Mouse (Mus musculus) gastrocnemius, adult 2 months (tissue): ENCODE data around the gene Aup1. TPM values are rescaled to one million over a fixed set of nuclear protein-coding genes. Genes with fewer than 3 reads are reported as not detected.

Experiments
- DNase-seq: peaks from one replicate; pipeline ENCODE4 v3.0.0; 2022
- H3K27ac ChIP-seq: fragments of 200-600 bp; 2 replicates; pipeline ENCODE4 v1.8.1; 2022; ENCODE audit warnings: mild to moderate bottlenecking
- H3K4me3 ChIP-seq: fragments of 200-600 bp; 2 replicates; pipeline ENCODE4 v1.8.1; 2022; ENCODE audit warnings: mild to moderate bottlenecking, moderate library complexity
- CTCF ChIP-seq: fragments of 200-600 bp; IDR thresholded peaks from 2 replicates; pipeline ENCODE4 v1.8.1; 2022; ENCODE audit warnings: antibody characterized with exemption, mild to moderate bottlenecking, moderate library complexity
- intact Hi-C: fragments of 180-260 bp; cut with DNase I; formaldehyde crosslinking; loops from one replicate; pipeline ENCODE4 v1.15.1; 2025
- total RNA-seq, 2 experiments: library from RNA; stranded (reverse); gene quantifications; 2 replicates each; pipeline ENCODE4 v1.2.3; 2021

The Aup1 gene
- total RNA-seq, 2 experiments from 2014 or later: 94.5 to 101 TPM

GRCm38 (mm10) chr6:83058725-83059124 is 4.4 kb downstream of the Aup1 start:
- Histone ChIP-seq H3K4me3 (no peak overlapping the region), H3K27ac (no peak overlapping the region)
- intact Hi-C loops: loop anchor here (5.0 kb wide), 1 partner anchor 104 kb away; no protein-coding TSS in a partner anchor
- no peak for TF ChIP-seq CTCF
- no peak for DNase-seq

- intact Hi-C loops: no loop called here
- no peak overlapping the region for H3K27ac ChIP-seq
- H3K4me3 ChIP-seq: no peak overlapping the region
- TF ChIP-seq CTCF: no peak
- DNase-seq: no peak
Observed at GRCm38 (mm10) chr6:83065995-83066394, 11.7 kb downstream of the Aup1 start.

- no peak overlapping the region for H3K4me3 ChIP-seq
- no peak overlapping the region for H3K27ac ChIP-seq
- no peak for DNase-seq
- intact Hi-C loops: no loop called here
- no peak for TF ChIP-seq CTCF
Observed at GRCm38 (mm10) chr6:83066441-83066840, 12.1 kb downstream of the Aup1 start.

- DNase-seq: no peak
- intact Hi-C loops: no loop called here
- Histone ChIP-seq H3K4me3 (peak overlapping the region; percentile 58; the same call in 1 of the 2 replicates), H3K27ac (no peak overlapping the region)
- TF ChIP-seq CTCF: no peak
Observed at GRCm38 (mm10) chr6:83068221-83068620, 13.9 kb downstream of the Aup1 start.

GRCm38 (mm10) chr6:83068706-83069487 is 14.6 kb downstream of the Aup1 start:
- Histone ChIP-seq H3K4me3 (peak overlapping the region; percentile 58), H3K27ac (no peak overlapping the region)
- no peak for DNase-seq
- intact Hi-C loops: no loop called here
- no peak for TF ChIP-seq CTCF

GRCm38 (mm10) chr6:83069488-83070246 is 15.3 kb downstream of the Aup1 start:
- intact Hi-C loops: no loop called here
- DNase-seq: no peak
- peak overlapping the region; percentile 47 for H3K4me3 ChIP-seq
- TF ChIP-seq CTCF: no peak
- no peak overlapping the region for H3K27ac ChIP-seq

- no peak for DNase-seq
- peak within 1 kb of the TSS; percentile 58 for H3K4me3 ChIP-seq
- no peak within 1 kb of the TSS for H3K27ac ChIP-seq
- TF ChIP-seq CTCF: no peak
- intact Hi-C loops: no loop called here
Observed at GRCm38 (mm10) chr6:83070247-83070310, 15.8 kb downstream of the Aup1 start, which contains the start of gene Tlx2. Gene Tlx2, minus strand, starts transcription at chr6:83070293.

- peak overlapping the region; percentile 47 for H3K4me3 ChIP-seq
- intact Hi-C loops: no loop called here
- H3K27ac ChIP-seq: no peak overlapping the region
- no peak for DNase-seq
- no peak for TF ChIP-seq CTCF
Observed at GRCm38 (mm10) chr6:83070311-83071219, 16.2 kb downstream of the Aup1 start.

- Histone ChIP-seq H3K4me3 (no peak overlapping the region), H3K27ac (no peak overlapping the region)
- no peak for TF ChIP-seq CTCF
- no peak for DNase-seq
- intact Hi-C loops: no loop called here
Observed at GRCm38 (mm10) chr6:83071220-83071619, 16.9 kb downstream of the Aup1 start.

GRCm38 (mm10) chr6:83074979-83075378 is 20.7 kb downstream of the Aup1 start:
- Histone ChIP-seq H3K27ac (no peak overlapping the region), H3K4me3 (no peak overlapping the region)
- peak; percentile 17; the same call in 1 of the 2 replicates for TF ChIP-seq CTCF
- DNase-seq: no peak
- intact Hi-C loops: no loop called here

- TF ChIP-seq CTCF: no peak
- intact Hi-C loops: loop anchor here (1.0 to 2.0 kb wide), 2 partner anchors 23 to 80 kb away; partner anchors contain the start of genes Aup1 and Htra2
- no peak for DNase-seq
- Histone ChIP-seq H3K4me3 (peak within 1 kb of the TSS; percentile 88), H3K27ac (peak within 1 kb of the TSS; percentile 99)
Observed at GRCm38 (mm10) chr6:83077630-83078323, 23.5 kb downstream of the Aup1 start, which contains the start of gene Pcgf1. Gene Pcgf1, plus strand, starts transcription at chr6:83077869.

- intact Hi-C loops: loop anchor here (1.0 kb wide), 1 partner anchor 81 kb away; no protein-coding TSS in a partner anchor
- TF ChIP-seq CTCF: peak; percentile 72
Observed at GRCm38 (mm10) chr6:83078324-83078858, 24.1 kb downstream of the Aup1 start.

More at GRCm38 (mm10) chr6:83078324-83078858, 24.1 kb downstream of the Aup1 start:
- DNase-seq: peak; percentile 100
- peak overlapping the region; percentile 99 for H3K27ac ChIP-seq
- peak overlapping the region; percentile 88 for H3K4me3 ChIP-seq
